ENCODE assay signal across 18 mouse cellular contexts in the genomic region with DNA sequence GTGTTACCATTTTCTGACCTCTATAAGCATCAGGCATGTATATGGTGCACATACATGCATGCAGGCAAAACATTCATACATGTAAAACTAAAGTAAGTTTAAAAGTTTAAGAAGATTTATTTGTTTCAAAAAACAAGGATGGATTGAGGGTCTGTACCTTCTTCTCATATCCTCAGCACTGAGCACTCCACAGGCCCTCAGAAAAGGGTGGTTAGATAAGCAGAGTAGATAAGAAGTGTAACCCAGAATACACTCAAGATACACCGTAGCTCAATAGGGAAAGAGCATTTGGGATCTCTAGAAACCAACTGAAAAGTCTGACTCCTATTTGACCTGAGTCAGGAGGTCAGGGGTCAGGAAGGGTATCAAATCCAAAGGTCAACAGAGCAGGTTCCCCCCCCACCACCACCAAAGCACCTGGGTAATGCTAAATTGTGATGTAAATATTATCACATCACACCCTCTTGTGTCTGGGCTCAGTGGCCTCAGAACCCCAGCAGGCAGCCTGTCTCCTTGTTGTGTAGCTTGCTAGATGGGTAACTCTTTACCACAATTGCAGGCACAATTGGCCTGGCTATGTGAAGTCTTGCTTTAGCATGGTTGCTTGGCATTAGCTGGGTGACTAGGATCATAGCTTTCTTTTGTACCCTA.
"Had no signal": no experiment of that assay in that cellular context is flagged by ENCODE, and none has a peak within 500 bp of the region (broad histone marks: within the 10 kb centered on the region; RNA-seq: fewer than 3 reads in every experiment).

No protein-coding gene starts in this region.

- H3K9ac ChIP-seq: intestine, embryonic 15.5 days; kidney, embryonic 15.5 days; liver, embryonic 15.5 days had no signal

- H3K9me3 ChIP-seq: intestine, embryonic 15.5 days; kidney, embryonic 15.5 days; liver, embryonic 15.5 days had no signal

- H3K36me3 ChIP-seq: intestine, embryonic 15.5 days; kidney, embryonic 15.5 days; liver, embryonic 15.5 days had no signal

- H3K4me1 ChIP-seq: intestine, embryonic 15.5 days; kidney, embryonic 15.5 days had no signal

- H3K4me3 ChIP-seq: intestine, embryonic 15.5 days; kidney, embryonic 15.5 days; left cerebral cortex, adult 2 months; liver, embryonic 15.5 days had no signal

- H3K4me2 ChIP-seq: intestine, embryonic 15.5 days; kidney, embryonic 15.5 days; liver, embryonic 15.5 days; midbrain, embryonic 11.5 days had no signal

- H3K27ac ChIP-seq: intestine, embryonic 15.5 days; kidney, embryonic 15.5 days; left cerebral cortex, adult 2 months; stomach, postnatal 0 days had no signal

- DNase-seq: kidney, adult 11 months; kidney, adult 8-10 months; kidney, postnatal 10 days; kidney, postnatal 36 days; layer of hippocampus, postnatal 36 days; lung, adult 2 months; lung, postnatal 14 days; lung, postnatal 4 days; midbrain, embryonic 14.5 days; right cerebral cortex, postnatal 4 days; thymus, adult 18-20 months; thymus, postnatal 36 days had no signal

- H3K27me3 ChIP-seq: intestine, embryonic 15.5 days; kidney, embryonic 15.5 days; liver, embryonic 15.5 days had no signal

- ATAC-seq: intestine, embryonic 15.5 days had no signal
